Mouse (Mus musculus) liver, embryonic 14.5 days (tissue): ENCODE measurements around the gene Olfr1501. TPM values are rescaled to one million over a fixed set of nuclear protein-coding genes. Genes with fewer than 3 reads are reported as not detected.
"Not testable (repeated sequence)": the region's sequence is repeated elsewhere in the genome, so short reads cannot be mapped to it uniquely, and the experiment has no call there.

Experiments
- ATAC-seq: fragments of 200-750 bp; cut with Nextera tagmentation; 2 replicates; pipeline ENCODE4 v1.8.0; 2017; ENCODE audit warnings: moderate number of reproducible peaks, mild to moderate bottlenecking, moderate library complexity; ENCODE audit not compliant: insufficient read depth
- DNase-seq, 3 experiments: peaks; one replicate each; pipeline ENCODE4 v3.0.0-alpha.2; 2012 to 2013; ENCODE audit warnings: low read depth in 3 of 3, low spot score in 3 of 3
- H3K27ac ChIP-seq: fragments of 300-500 bp; sonication (generic); 2 replicates; pipeline ENCODE4 v1.5.1; 2014; ENCODE audit warnings: moderate library complexity, mild to moderate bottlenecking, control low read depth, inconsistent platforms
- H3K27me3 ChIP-seq: fragments of 300-500 bp; sonication (generic); 2 replicates; pipeline ENCODE4 v1.6.1; 2014; ENCODE audit warnings: mild to moderate bottlenecking, low read length, moderate library complexity; ENCODE audit not compliant: control insufficient read depth, insufficient read depth
- H3K36me3 ChIP-seq: fragments of 300-500 bp; sonication (generic); replicated peaks from 2 replicates; pipeline ENCODE4 v1.6.1; 2014; ENCODE audit warnings: low read depth; ENCODE audit not compliant: control insufficient read depth, insufficient read depth
- H3K4me1 ChIP-seq, 2 experiments: fragments of 200-500 bp in 1 of 2; fragments of 300-500 bp in 1 of 2; sonication (generic) in 1 of 2; replicated peaks; 2 replicates each; pipeline ENCODE4 v1.6.1; 2012 to 2014; ENCODE audit warnings: antibody characterized with exemption in 1 of 2, inconsistent platforms in 1 of 2, low read length in 1 of 2; ENCODE audit not compliant: control insufficient read depth in 2 of 2, insufficient read depth in 2 of 2
- H3K4me2 ChIP-seq: fragments of 300-500 bp; sonication (generic); 2 replicates; pipeline ENCODE4 v1.6.1; 2014; ENCODE audit warnings: low read depth, mild to moderate bottlenecking, control low read depth, moderate library complexity
- H3K4me3 ChIP-seq, 2 experiments: fragments of 200-500 bp in 1 of 2; fragments of 300-500 bp in 1 of 2; sonication (generic) in 1 of 2; 2 replicates each; pipeline ENCODE4 v1.5.1; 2012 to 2014; ENCODE audit warnings: low read depth in 2 of 2, low read length in 2 of 2, mild to moderate bottlenecking in 2 of 2, control low read depth in 1 of 2, inconsistent platforms in 1 of 2, moderate library complexity in 1 of 2; ENCODE audit not compliant: insufficient read depth in 1 of 2
- H3K9ac ChIP-seq: fragments of 300-500 bp; sonication (generic); replicated peaks from 2 replicates; pipeline ENCODE4 v1.6.1; 2014; ENCODE audit warnings: mild to moderate bottlenecking, control low read depth, moderate library complexity
- H3K9me3 ChIP-seq: fragments of 300-500 bp; sonication (generic); 2 replicates; pipeline ENCODE4 v1.6.1; 2016; ENCODE audit warnings: low read length, mixed read lengths; ENCODE audit not compliant: control insufficient read depth
- CTCF ChIP-seq: IDR thresholded peaks from 2 replicates; pipeline ENCODE4 v1.5.1; 2016; ENCODE audit warnings: antibody characterized with exemption, low read depth, control low read depth
- EP300 ChIP-seq: IDR thresholded peaks from 2 replicates; pipeline ENCODE4 v1.6.1; 2016; ENCODE audit warnings: antibody characterized with exemption, low read depth
- WGBS: fragments of 180-500 bp; shearing (Covaris S2); extraction: QIAGEN DNeasy Blood & Tissue Kit; methylation state at CpG from one replicate; pipeline ENCODE4 v1.1.7; 2014; ENCODE audit not compliant: insufficient replicate concordance; 5-methylcytosine and 5-hydroxymethylcytosine counted together
- polyA plus RNA-seq, 2 experiments: library from polyadenylated mRNA; depleted of rRNA in 1 of 2; stranded (reverse) in 1 of 2; unstranded in 1 of 2; fragments of >200 nt; fragmentation: Nextera tagmentation in 1 of 2; extraction: Ambion mirVana in 1 of 2; gene quantifications; 2 replicates each; pipeline versions ENCODE4 v1.2.1 to v1.2.3; 2012 to 2014

Olfr1501 gene
- polyA plus RNA-seq (2012; rRNA removed) (not detected in 2 replicates), polyA plus RNA-seq (2014; fragmentation: Nextera tagmentation; extraction: Ambion mirVana) (not detected in 2 replicates)

- H3K36me3 ChIP-seq, H3K9ac ChIP-seq, H3K4me2 ChIP-seq, H3K27me3 ChIP-seq, H3K4me3 ChIP-seq, ATAC-seq, H3K9me3 ChIP-seq, DNase-seq, H3K27ac ChIP-seq, H3K4me1 ChIP-seq: not testable (repeated sequence)
Measured at GRCm38 (mm10) chr19:13850592-13850991, at the start of gene Olfr1501. Gene Olfr1501 (minus strand): TSS chr19:13850692.

GRCm38 (mm10) chr19:13897828-13898227 is 47.3 kb upstream of the Olfr1501 start, which contains the start of gene Olfr1504:
Gene Olfr1504 (minus strand): TSS chr19:13897928.
- no peak within 1 kb of the TSS for H3K9ac ChIP-seq
- H3K4me1 ChIP-seq = no peaks in the 10 kb centered on the region
- H3K9me3 ChIP-seq = no peaks in the 10 kb centered on the region
- WGBS = 22% methylated on average over 1 of the region's 1 CpGs
- no peaks in the 10 kb centered on the region for H3K27me3 ChIP-seq
- no peak within 1 kb of the TSS for H3K4me2 ChIP-seq
- TF ChIP-seq CTCF (no peak), EP300 (no peak)
- DNase-seq (no peak), ATAC-seq (no peak)
- H3K27ac ChIP-seq = no peak within 1 kb of the TSS
- H3K36me3 ChIP-seq = no peaks in the 10 kb centered on the region
- no peak within 1 kb of the TSS for H3K4me3 ChIP-seq

- H3K27ac ChIP-seq = no peak within 1 kb of the TSS
- no peaks in the 10 kb centered on the region for H3K27me3 ChIP-seq
- no peak within 1 kb of the TSS for H3K4me2 ChIP-seq
- no peak within 1 kb of the TSS for H3K4me3 ChIP-seq
- no peaks in the 10 kb centered on the region for H3K9me3 ChIP-seq
- WGBS = 50% methylated on average over 1 of the region's 1 CpGs
- H3K4me1 ChIP-seq = no peaks in the 10 kb centered on the region
- DNase-seq (no peak), ATAC-seq (no peak)
- no peaks in the 10 kb centered on the region for H3K36me3 ChIP-seq
- H3K9ac ChIP-seq = no peak within 1 kb of the TSS
- TF ChIP-seq EP300 (no peak), CTCF (no peak)
Measured at GRCm38 (mm10) chr19:13861495-13861894, 11.0 kb upstream of the Olfr1501 start, which contains the start of gene Olfr1502. Gene Olfr1502 (plus strand): TSS chr19:13861795.

- DNase-seq (no peak), ATAC-seq (no peak)
- no peaks in the 10 kb centered on the region for H3K9me3 ChIP-seq
- no peaks in the 10 kb centered on the region for H3K27me3 ChIP-seq
- H3K36me3 ChIP-seq = no peaks in the 10 kb centered on the region
- H3K4me2 ChIP-seq = no peak within 1 kb of the TSS
- no peak within 1 kb of the TSS for H3K27ac ChIP-seq
- no peak for TF ChIP-seq CTCF
- no peak within 1 kb of the TSS for H3K9ac ChIP-seq
- H3K4me1 ChIP-seq = no peaks in the 10 kb centered on the region
- H3K4me3 ChIP-seq = no peak within 1 kb of the TSS
Measured at GRCm38 (mm10) chr19:13830388-13830787, 20.1 kb downstream of the Olfr1501 start, which contains the start of gene Olfr1500. Gene Olfr1500 (minus strand): TSS chr19:13830488.

GRCm38 (mm10) chr19:13828447-13828846 is 22.0 kb downstream of the Olfr1501 start:
- Histone ChIP-seq H3K27me3 (no peaks in the 10 kb centered on the region), H3K4me2 (no peak overlapping the region), H3K9me3 (no peaks in the 10 kb centered on the region), H3K9ac (no peak overlapping the region), H3K27ac (no peak overlapping the region), H3K4me1 (no peaks in the 10 kb centered on the region), H3K4me3 (no peak overlapping the region), H3K36me3 (no peaks in the 10 kb centered on the region)
- 60% methylated on average over 3 of the region's 3 CpGs for WGBS
- no peak for ATAC-seq
- no peak for TF ChIP-seq EP300
- no peak for TF ChIP-seq CTCF
- DNase-seq = no peak
